Mouse (Mus musculus) liver, embryonic 16.5 days (tissue): ENCODE results near the gene Rac3. TPM values are rescaled to one million over a fixed set of nuclear protein-coding genes. Genes with fewer than 3 reads are reported as not detected.

Experiments used
- ATAC-seq: fragments of 200-750 bp; cut with Nextera tagmentation; 2 replicates; pipeline ENCODE4 v1.8.0; 2017; ENCODE audit warnings: low read depth, mild to moderate bottlenecking, moderate number of reproducible peaks, moderate library complexity
- H3K27ac ChIP-seq: fragments of 300-500 bp; sonication (generic); 2 replicates; pipeline ENCODE4 v1.5.1; 2014; ENCODE audit warnings: mild to moderate bottlenecking, low read length
- H3K27me3 ChIP-seq: fragments of 300-500 bp; sonication (generic); 2 replicates; pipeline ENCODE4 v1.6.1; 2014; ENCODE audit warnings: low read depth, low read length, mixed read lengths; ENCODE audit not compliant: control insufficient read depth, insufficient read depth
- H3K36me3 ChIP-seq: fragments of 300-500 bp; sonication (generic); 2 replicates; pipeline ENCODE4 v1.6.1; 2014; ENCODE audit warnings: mild to moderate bottlenecking; ENCODE audit not compliant: control insufficient read depth, insufficient read depth
- H3K4me1 ChIP-seq: fragments of 300-500 bp; sonication (generic); 2 replicates; pipeline ENCODE4 v1.6.1; 2014; ENCODE audit warnings: low read depth, low read length, mixed read lengths; ENCODE audit not compliant: control insufficient read depth
- H3K4me2 ChIP-seq: fragments of 300-500 bp; sonication (generic); 2 replicates; pipeline ENCODE4 v1.6.1; 2014; ENCODE audit warnings: low read depth, low read length, mixed read lengths
- H3K4me3 ChIP-seq: fragments of 300-500 bp; sonication (generic); 2 replicates; pipeline ENCODE4 v1.5.1; 2014; ENCODE audit warnings: low read depth, mild to moderate bottlenecking, low read length
- H3K9ac ChIP-seq: fragments of 300-500 bp; sonication (generic); 2 replicates; pipeline ENCODE4 v1.6.1; 2014; ENCODE audit warnings: low read depth, low read length
- H3K9me3 ChIP-seq: fragments of 300-500 bp; sonication (generic); replicated peaks from 2 replicates; pipeline ENCODE4 v1.6.1; 2016; ENCODE audit warnings: low read length; ENCODE audit not compliant: control insufficient read depth
- WGBS: fragments of 180-500 bp; shearing (Covaris S2); extraction: QIAGEN DNeasy Blood & Tissue Kit; methylation state at CpG from one replicate; pipeline ENCODE4 v1.1.7; 2014; ENCODE audit not compliant: insufficient replicate concordance; 5-methylcytosine and 5-hydroxymethylcytosine counted together
- polyA plus RNA-seq: library from polyadenylated mRNA; unstranded; fragments of >200 nt; fragmentation: Nextera tagmentation; extraction: Ambion mirVana; gene quantifications from 2 replicates; pipeline ENCODE4 v1.2.1, GENCODE M21; 2015

Gene Rac3
- polyA plus RNA-seq, 1 experiment from 2014 or later, result 0.80 TPM

- ATAC-seq, result no peak
- H3K4me3 ChIP-seq, result no peak overlapping the region
- H3K9ac ChIP-seq, result no peak overlapping the region
- 70% methylated on average over 10 of the region's 10 CpGs for WGBS
- no peaks in the 10 kb centered on the region for H3K9me3 ChIP-seq
- H3K4me1 ChIP-seq, result peaks cover 6% of the 10 kb centered on the region
- no peaks in the 10 kb centered on the region; the same call in 1 of the 2 replicates for H3K27me3 ChIP-seq
- H3K36me3 ChIP-seq, result no peaks in the 10 kb centered on the region
- H3K4me2 ChIP-seq, result no peak overlapping the region
- H3K27ac ChIP-seq, result no peak overlapping the region
Observed at GRCm38 (mm10) chr11:120730331-120730870, 9.1 kb downstream of the Rac3 start.

DNA sequence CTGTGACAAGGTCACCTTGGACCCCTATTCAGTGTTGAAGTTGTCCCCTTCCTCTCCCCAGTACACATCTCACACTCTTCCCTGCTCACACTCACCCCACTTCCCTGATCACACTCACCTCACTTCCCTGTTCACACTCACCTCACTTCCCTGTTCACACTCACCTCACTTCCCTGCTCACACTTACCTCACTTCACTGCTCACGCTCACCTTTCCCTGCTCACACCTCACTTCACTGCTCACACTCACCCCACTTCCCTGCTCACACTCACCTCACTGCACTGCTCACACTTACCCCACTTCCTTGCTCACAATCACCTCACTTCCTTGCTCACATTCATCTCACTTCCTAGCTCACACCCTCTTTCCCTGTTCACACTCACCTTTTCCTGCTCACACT lies 10.1 kb downstream of the Rac3 start:
- ATAC-seq, result no peak
- WGBS, result 80% methylated on average over 1 of the region's 1 CpGs
- H3K9ac ChIP-seq, result no peak overlapping the region
- peaks cover 6% of the 10 kb centered on the region for H3K4me1 ChIP-seq
- H3K27ac ChIP-seq, result no peak overlapping the region
- H3K4me2 ChIP-seq, result no peak overlapping the region
- no peak overlapping the region for H3K4me3 ChIP-seq
- no peaks in the 10 kb centered on the region; the same call in 1 of the 2 replicates for H3K27me3 ChIP-seq
- H3K9me3 ChIP-seq, result no peaks in the 10 kb centered on the region
- H3K36me3 ChIP-seq, result no peaks in the 10 kb centered on the region

- no peak within 1 kb of the TSS for H3K4me2 ChIP-seq
- no peak for ATAC-seq
Observed at GRCm38 (mm10) chr11:120731858-120732680, 10.8 kb downstream of the Rac3 start, which contains the start of gene Cbr2. Gene Cbr2, minus strand, starts transcription at chr11:120732114.

GRCm38 (mm10) chr11:120733521-120733920 lies 12.3 kb downstream of the Rac3 start:
- no peak overlapping the region for H3K9ac ChIP-seq
- 50% methylated on average over 6 of the region's 6 CpGs for WGBS
- no peak for ATAC-seq
- no peak overlapping the region for H3K4me2 ChIP-seq
- H3K36me3 ChIP-seq, result no peaks in the 10 kb centered on the region
- H3K9me3 ChIP-seq, result no peaks in the 10 kb centered on the region
- H3K4me3 ChIP-seq, result no peak overlapping the region
- H3K27ac ChIP-seq, result no peak overlapping the region
- H3K4me1 ChIP-seq, result peaks cover 4% of the 10 kb centered on the region; the same call in 1 of the 2 replicates
- no peaks in the 10 kb centered on the region; the same call in 1 of the 2 replicates for H3K27me3 ChIP-seq

More at GRCm38 (mm10) chr11:120731858-120732680, 10.8 kb downstream of the Rac3 start, which contains the start of gene Cbr2:
- no peaks in the 10 kb centered on the region for H3K9me3 ChIP-seq
- H3K27me3 ChIP-seq, result no peaks in the 10 kb centered on the region; the same call in 1 of the 2 replicates
- no peak within 1 kb of the TSS for H3K4me3 ChIP-seq
- 66% methylated on average over 12 of the region's 12 CpGs for WGBS
- H3K9ac ChIP-seq, result no peak within 1 kb of the TSS
- no peak within 1 kb of the TSS for H3K27ac ChIP-seq
- no peaks in the 10 kb centered on the region for H3K36me3 ChIP-seq
- peaks cover 6% of the 10 kb centered on the region for H3K4me1 ChIP-seq

DNA sequence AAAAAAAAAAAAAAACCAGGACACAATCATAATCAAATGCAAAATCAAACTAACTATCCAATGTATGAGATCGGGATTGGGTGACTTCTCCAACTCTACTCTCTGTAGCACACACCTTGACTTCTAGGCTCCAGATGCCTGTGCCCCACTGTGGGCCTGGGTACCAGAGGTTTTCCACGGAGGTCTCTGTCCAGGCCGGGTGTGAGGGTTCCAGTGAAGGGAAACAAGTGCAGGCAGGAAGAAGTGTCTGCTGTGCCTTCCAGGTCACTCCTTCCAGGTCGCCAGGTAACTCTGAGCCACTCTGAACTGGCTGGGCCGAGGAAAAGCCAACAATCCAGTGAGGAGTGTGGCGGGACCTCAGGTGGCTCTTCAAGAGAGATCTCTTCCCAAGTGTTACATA lies 15.2 kb downstream of the Rac3 start:
- no peaks in the 10 kb centered on the region for H3K36me3 ChIP-seq
- ATAC-seq, result no peak
- no peaks in the 10 kb centered on the region for H3K27me3 ChIP-seq
- no peak overlapping the region for H3K4me3 ChIP-seq
- H3K27ac ChIP-seq, result no peak overlapping the region
- H3K4me1 ChIP-seq, result no peaks in the 10 kb centered on the region
- H3K9me3 ChIP-seq, result no peaks in the 10 kb centered on the region
- no peak overlapping the region for H3K4me2 ChIP-seq
- 53% methylated on average over 6 of the region's 6 CpGs for WGBS
- no peak overlapping the region for H3K9ac ChIP-seq

GRCm38 (mm10) chr11:120740981-120741380 lies 19.7 kb downstream of the Rac3 start:
- H3K4me3 ChIP-seq, result no peak overlapping the region
- H3K4me2 ChIP-seq, result no peak overlapping the region
- ATAC-seq, result no peak
- H3K36me3 ChIP-seq, result no peaks in the 10 kb centered on the region
- H3K9me3 ChIP-seq, result no peaks in the 10 kb centered on the region
- H3K27me3 ChIP-seq, result no peaks in the 10 kb centered on the region
- H3K9ac ChIP-seq, result no peak overlapping the region
- no peaks in the 10 kb centered on the region for H3K4me1 ChIP-seq
- WGBS, result 75% methylated on average over 5 of the region's 5 CpGs
- no peak overlapping the region for H3K27ac ChIP-seq

GRCm38 (mm10) chr11:120744121-120744701 lies 22.9 kb downstream of the Rac3 start:
- ATAC-seq, result no peak
- no peak overlapping the region for H3K4me3 ChIP-seq
- 57% methylated on average over 7 of the region's 7 CpGs for WGBS
- no peaks in the 10 kb centered on the region for H3K4me1 ChIP-seq
- H3K4me2 ChIP-seq, result no peak overlapping the region
- H3K9me3 ChIP-seq, result no peaks in the 10 kb centered on the region
- H3K27me3 ChIP-seq, result no peaks in the 10 kb centered on the region
- no peak overlapping the region for H3K27ac ChIP-seq
- H3K36me3 ChIP-seq, result no peaks in the 10 kb centered on the region
- H3K9ac ChIP-seq, result no peak overlapping the region

- WGBS, result 46% methylated on average over 4 of the region's 4 CpGs
- no peak overlapping the region for H3K9ac ChIP-seq
- no peak overlapping the region for H3K4me2 ChIP-seq
- no peaks in the 10 kb centered on the region for H3K36me3 ChIP-seq
- no peaks in the 10 kb centered on the region for H3K9me3 ChIP-seq
- no peak overlapping the region for H3K4me3 ChIP-seq
- no peaks in the 10 kb centered on the region for H3K4me1 ChIP-seq
- ATAC-seq, result no peak
- no peak overlapping the region for H3K27ac ChIP-seq
- H3K27me3 ChIP-seq, result no peaks in the 10 kb centered on the region
Observed at GRCm38 (mm10) chr11:120747974-120748373, 26.7 kb downstream of the Rac3 start.

- no peak overlapping the region for H3K4me3 ChIP-seq
- no peak overlapping the region for H3K4me2 ChIP-seq
- no peaks in the 10 kb centered on the region for H3K4me1 ChIP-seq
- H3K27ac ChIP-seq, result no peak overlapping the region
- H3K9ac ChIP-seq, result no peak overlapping the region
- no peaks in the 10 kb centered on the region for H3K27me3 ChIP-seq
- no peaks in the 10 kb centered on the region for H3K9me3 ChIP-seq
- ATAC-seq, result no peak
- no peaks in the 10 kb centered on the region for H3K36me3 ChIP-seq
- 44% methylated on average over 8 of the region's 8 CpGs for WGBS
Observed at GRCm38 (mm10) chr11:120749430-120749829, 28.2 kb downstream of the Rac3 start.
